Mouse (Mus musculus) layer of hippocampus, postnatal 14 days (tissue): ENCODE measurements around the gene Snapc5. TPM values are rescaled to one million over a fixed set of nuclear protein-coding genes. Genes with fewer than 3 reads are reported as not detected.
"Not testable (repeated sequence)": the region's sequence is repeated elsewhere in the genome, so short reads cannot be mapped to it uniquely, and the experiment has no call there.

ENCODE experiments used
- DNase-seq, 2 experiments: peaks; one replicate each; pipeline ENCODE4 v3.0.0; 2021 to 2022; ENCODE audit warnings: low spot score in 2 of 2, mixed read lengths in 1 of 2
- long read RNA-seq, 2 experiments: library from polyadenylated mRNA; stranded (forward); transcript quantifications; one replicate each; pipeline ENCODE4 v2.0.0; 2021
- total RNA-seq, 2 experiments: library from RNA; stranded (reverse); gene quantifications; 2 replicates each; pipeline ENCODE4 v1.2.3; 2021

Snapc5 gene
- 10 to 100 TPM; 14.6 to 19.3 TPM for total RNA-seq
- long read RNA-seq, experiment 1, transcript Snapc5-201 (3 exons, 1,228 nt), result major isoform, 11 of 17 reads
- long read RNA-seq, experiment 1, partial matches to known transcripts, result 2 of 17 reads
- long read RNA-seq, experiment 1, other reads (novel, unspliced or antisense), result 4 of 17 reads
- long read RNA-seq, experiment 2, transcript Snapc5-201 (3 exons, 1,228 nt), result major isoform, 30 of 40 reads
- long read RNA-seq, experiment 2, partial matches to known transcripts, result 4 of 40 reads
- long read RNA-seq, experiment 2, other reads (novel, unspliced or antisense), result 6 of 40 reads

DNA sequence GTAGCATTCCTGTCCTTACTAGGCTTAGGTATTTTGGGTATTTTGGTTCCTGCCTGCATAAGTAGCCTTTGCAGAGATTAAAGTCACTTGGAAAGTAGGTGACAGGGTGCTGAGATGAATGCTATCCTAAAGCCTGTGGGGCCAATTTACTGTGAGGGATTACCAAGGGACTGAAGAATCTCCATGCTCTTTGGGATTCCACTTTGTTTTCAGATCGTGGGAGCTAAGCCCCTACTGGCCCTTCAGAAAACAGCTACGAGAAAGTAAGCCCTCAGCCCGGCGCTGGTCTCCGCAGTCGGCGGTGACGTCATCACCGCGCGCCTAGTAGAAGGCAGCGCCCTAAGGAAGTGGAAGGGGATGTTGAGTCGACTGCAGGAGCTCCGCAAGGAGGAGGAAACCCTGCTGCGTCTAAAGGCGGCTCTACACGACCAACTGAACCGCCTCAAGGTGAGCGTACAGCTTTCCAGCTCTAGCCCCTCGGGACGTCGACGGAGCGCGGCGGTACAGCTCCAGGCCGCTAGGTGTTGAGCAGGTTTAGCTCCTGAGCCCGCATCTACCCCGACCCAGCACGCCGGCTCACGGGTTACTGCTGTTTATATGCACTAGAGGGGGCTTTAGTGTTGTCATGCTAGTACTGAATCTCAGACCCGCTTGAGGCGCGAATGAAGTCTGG, at the start of gene Snapc5:
Snapc5 (plus strand) TSS at position 301 of the 673 bp plus-strand sequence.
- DNase-seq, result peak; percentile 91

DNA sequence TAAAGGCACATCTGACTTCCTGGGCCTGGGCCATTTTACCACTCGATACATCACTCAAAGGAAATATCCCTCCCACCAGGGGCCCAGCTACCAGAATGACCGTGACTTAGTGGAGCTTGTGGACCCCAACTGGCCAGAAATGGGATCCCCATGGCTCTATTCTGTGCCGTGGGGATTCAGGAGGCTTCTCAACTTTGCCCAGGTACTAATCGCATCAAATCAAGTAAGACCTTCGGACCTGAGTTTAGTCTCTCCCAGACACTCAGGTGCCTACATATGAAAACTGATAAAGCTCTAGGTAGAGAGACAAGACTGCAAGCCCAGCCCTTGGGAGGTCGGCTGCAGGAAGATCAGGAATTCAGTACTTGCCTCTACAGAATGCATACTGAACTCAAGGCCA, 47.5 kb upstream of the Snapc5 start:
- DNase-seq, result no peak

DNA sequence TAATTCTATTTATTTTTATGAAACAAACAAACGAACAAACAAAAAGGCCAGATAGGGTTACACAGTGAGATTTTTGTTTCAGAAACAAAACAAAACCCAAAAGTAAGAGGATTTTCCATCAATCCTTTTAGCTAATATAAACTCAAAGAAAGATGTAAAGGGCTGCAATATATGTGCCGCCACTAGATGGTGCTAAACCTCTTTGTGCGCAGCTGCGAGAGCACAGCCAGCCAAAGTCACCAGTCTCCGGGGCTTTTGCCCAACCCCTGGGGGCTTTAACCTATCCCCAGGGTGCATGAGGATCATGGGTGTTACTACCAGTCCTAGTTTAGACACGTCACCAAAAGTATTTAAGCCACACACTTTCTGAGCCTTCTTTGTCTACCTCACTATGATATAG, 40.2 kb upstream of the Snapc5 start:
- DNase-seq, result peak; percentile 41 to 57

DNA sequence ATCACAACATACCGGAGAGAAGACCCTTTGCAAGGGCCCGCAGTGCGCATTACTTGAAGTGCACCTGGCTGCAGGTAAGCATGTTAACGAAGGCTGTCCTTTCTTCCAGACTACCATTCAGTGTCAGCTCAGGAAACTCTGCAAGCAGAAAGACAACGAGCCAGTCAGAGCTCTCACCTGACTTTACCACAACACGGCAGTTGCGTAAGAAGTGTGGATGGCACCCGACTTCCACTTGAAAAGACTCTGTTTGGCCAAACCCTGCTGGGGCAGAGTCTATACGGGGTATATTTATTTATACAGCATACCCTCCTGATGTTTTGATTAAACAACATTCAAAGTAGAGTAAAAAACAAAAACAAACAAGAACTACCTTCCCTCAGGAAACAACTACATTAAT, 39.2 kb upstream of the Snapc5 start:
- DNase-seq, result no peak

DNA sequence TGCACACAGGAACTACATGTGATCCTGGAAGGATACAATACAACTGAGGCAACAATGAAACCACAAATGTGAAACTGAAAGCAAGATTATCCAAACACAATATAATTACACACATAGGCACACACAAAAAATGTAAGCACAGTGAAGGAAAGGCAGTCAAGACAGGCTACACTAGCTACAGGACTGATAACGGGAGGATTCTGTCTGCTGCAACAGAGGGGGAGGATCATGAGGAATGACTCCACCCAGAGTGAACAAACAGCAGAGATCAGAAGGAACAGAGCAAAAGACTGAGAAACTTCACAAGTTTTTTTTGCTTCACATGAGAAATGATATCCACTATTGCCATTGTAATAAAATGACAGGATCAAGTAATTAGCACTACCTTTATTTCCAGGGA, 22.4 kb upstream of the Snapc5 start:
- no peak for DNase-seq

DNA sequence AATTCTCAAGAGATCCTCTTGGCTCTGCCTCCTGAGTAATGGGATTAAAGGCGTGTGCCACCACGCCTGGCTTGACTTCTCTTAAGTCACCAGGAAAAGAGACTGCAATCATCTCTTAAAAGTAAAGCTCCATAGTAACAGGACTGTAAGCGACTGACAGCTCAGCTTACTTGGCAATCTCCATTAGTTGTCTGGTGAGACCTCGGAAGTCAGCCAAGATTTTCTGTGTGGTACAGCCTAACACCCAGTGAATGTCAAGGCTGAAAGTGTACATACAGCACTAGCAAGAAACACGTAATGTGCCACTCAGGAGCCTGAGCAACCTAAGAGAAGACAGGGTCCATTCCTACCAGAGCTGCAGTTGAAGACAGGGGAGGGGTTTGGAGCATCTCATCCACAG, 18.6 kb upstream of the Snapc5 start:
- no peak for DNase-seq

DNA sequence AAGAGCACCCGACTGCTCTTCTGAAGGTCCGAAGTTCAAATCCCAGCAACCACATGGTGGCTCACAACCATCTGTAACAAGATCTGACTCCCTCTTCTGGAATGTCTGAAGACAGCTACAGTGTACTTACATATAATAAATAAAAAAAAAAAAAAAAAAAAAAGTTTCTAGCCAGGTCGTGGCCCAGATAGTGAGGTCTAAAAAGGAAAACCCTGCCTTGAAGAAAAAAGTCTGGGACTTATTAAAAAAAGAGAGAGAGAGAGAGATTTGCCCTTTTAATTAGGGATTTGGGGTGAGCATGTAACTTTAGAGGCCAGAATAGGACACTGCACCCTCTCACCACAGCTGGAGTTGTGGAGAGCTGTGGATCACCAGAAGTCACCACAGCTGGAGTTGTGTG, 9.1 kb upstream of the Snapc5 start:
- not testable (repeated sequence) for DNase-seq

DNA sequence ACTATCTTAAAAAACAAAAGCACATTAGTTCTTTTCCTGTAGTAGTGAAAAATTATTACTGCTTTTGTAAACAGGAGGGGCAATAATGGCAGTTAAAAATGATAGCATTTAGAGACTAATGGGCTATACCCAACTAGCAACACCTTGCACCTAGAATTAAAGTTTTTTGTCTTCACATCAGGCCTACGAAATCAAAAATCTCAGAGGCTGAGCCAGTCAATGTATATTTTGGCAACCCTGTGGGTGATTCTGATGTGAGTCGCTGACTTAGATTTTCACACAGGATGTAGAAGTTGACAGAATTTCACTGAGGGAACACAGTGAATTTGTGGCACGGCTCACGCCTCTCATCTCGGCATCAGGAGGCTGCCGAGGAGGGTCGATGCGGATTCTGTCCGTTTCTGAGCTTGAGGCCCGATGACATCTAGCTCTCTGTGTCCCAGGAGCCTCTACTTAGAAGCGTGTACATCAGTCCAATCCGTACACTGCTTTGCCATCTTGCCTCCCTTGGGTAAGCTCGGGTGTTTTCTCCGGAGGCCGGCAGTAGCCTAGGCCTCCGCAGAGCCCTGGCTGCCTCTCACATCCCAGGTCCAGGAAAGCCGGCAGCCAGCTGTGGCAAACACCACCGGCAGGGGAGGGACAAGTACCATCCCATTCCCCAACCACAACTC, 6.8 kb upstream of the Snapc5 start:
- no peak for DNase-seq

DNA sequence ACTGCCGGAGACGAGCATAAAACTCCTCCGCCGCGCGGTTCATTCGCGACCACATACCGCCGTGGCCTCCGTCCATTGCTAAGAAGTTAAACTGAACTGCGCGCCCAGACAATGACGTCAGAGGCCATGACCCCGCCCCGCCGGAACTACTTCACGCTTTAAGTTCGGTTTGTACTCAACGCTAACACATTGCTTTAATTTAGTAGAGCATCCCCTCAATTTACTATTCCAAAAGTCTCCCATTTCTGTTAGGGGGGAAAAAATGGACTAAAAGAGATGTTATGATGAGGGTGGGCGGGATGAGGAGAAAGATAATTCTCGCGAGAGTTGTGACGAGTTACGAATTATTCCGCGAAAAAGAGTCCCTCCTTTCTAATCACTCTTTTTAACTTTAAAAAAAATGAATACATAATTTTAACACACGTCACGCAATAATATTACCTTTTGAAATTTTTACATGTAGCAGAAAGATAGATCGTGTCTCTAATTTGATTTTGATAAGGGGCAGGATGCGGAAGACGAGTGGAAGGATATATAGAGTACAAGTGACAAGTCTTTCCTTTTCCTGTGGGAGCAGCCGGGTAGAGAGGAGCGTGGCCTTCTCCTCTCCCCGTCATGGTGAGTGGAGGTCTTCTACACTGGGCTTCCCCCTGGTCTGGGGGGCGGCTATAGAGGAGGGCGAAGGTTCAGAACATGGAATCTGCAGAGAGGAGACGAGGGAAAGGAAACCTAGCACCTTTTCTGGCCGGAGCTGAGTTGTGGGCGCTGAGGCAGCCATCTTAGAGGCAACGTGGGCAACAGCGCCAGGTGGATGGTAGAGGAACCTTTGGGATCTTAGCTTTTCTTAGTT, 6.0 kb upstream of the Snapc5 start, which contains the start of the genes Zwilch and Rpl4:
Zwilch (minus strand) TSS at position 289 of the 850 bp plus-strand sequence.
Rpl4 (plus strand) TSS at position 560 of the 850 bp plus-strand sequence.
- DNase-seq, result peak; percentile 85 to 86

DNA sequence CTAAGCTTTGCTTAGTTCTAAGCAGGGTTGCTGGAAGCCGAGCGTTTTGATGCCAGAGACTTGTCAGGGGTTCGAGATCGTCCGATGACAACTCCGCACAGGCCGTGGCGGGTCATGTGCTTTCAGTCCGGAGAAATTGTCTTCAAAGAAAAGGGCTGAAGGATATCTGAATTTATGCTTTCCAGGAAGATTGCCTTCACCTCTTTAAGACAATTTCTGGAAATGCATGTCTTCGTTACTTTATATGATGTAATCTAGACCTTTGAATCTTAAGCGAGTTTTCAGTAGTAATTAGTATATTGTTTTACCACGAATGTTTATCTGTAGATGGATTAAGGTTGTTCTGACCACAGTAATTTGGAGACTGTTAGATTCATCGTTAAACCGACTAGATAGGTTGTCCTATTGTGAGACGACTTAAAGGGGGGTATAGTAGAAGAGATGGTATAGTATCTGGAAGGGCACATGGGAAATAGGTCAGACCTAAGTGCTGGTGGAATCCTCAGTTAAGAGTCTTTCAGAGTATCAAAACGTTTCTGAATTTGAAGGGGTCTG, 5.3 kb upstream of the Snapc5 start:
- DNase-seq, result no peak

DNA sequence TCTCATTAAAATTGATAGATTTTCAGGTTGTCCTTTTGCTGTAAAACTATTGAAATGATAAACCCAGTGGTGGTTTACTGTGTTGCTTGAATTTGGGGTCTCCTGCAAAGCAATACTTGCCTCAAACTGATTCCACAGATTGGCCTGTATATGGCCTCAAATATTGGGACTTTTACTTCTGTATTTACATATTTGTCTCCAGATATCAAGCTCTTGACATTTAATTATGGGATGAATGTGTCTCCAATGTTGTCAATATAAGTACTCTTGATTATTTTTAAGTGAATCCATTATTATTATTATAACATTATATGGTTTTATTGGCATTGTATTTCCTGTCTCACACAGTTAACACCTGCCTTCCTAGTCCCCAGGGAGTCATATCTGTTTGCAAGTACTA, 4.7 kb upstream of the Snapc5 start:
- no peak for DNase-seq

DNA sequence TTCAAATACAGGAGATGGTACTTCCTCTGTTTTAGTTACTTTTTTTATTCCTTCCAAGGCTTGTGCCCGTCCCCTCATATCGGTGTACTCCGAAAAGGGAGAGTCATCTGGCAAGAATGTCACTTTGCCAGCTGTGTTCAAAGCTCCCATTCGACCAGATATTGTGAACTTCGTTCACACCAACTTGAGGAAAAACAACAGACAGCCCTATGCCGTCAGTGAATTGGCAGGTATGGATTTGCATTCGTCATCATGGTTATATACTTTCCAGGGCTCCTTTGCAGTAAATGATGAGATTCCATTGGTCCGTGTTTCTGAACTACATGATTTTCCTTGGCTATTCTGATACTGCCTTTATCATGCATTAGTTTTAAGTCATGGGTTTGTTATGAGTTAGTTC, 4.3 kb upstream of the Snapc5 start:
- DNase-seq, result no peak

DNA sequence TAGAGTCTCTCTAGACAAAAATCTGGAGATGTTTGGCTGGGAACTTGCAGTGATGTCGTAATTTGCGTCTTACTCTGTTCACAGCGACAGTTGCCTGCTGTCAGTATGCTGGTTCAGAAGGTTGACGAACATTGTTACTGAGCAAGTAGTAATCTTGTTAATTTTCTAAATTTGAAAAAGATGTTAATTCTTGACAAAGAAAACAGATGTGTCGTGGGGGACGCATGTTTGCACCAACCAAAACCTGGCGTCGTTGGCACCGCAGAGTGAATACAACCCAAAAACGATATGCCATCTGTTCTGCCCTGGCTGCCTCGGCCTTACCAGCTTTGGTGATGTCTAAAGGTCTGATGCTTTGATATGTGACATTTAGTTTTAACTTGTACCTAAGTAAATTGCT, 3.7 kb upstream of the Snapc5 start:
- peak; percentile 40 to 73 for DNase-seq

DNA sequence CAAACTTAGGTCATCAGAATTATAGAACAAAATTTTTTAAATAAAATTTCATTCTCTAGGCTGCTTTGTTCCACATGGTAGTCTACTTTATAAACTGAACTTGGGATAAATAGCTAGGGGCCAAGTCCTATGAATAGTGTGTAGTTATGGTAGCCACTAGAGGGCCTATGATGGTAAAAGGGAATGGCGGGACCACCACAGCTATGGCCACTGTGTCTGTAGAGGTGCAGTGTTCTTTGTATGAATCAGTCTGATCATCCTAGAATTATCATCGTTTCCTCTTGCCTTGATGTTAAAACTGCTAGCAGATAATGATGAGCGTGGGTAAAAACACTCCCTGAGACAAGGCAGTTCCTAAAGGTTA, 482 bp upstream of the Snapc5 start:
- no peak for DNase-seq

DNA sequence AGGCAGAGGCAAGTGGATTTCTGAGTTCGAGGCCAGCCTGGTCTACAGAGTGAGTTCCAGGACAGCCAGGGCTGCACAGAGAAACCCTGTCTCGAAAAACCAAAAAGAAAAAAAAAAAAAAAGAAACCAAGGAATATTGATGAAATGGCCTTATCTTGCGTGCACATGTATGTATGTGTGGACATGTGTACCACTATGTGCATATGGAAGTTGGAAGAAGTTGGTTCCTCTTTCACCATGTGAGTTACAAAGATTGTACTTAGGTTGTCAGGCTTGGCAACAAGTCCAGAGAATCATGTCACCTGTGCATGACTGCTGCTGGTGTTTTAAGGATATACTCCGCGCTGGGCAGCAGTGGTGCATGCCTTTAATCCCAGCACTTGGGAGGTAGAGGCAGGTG, 4.2 kb downstream of the Snapc5 start:
- DNase-seq, result not testable (repeated sequence)

DNA sequence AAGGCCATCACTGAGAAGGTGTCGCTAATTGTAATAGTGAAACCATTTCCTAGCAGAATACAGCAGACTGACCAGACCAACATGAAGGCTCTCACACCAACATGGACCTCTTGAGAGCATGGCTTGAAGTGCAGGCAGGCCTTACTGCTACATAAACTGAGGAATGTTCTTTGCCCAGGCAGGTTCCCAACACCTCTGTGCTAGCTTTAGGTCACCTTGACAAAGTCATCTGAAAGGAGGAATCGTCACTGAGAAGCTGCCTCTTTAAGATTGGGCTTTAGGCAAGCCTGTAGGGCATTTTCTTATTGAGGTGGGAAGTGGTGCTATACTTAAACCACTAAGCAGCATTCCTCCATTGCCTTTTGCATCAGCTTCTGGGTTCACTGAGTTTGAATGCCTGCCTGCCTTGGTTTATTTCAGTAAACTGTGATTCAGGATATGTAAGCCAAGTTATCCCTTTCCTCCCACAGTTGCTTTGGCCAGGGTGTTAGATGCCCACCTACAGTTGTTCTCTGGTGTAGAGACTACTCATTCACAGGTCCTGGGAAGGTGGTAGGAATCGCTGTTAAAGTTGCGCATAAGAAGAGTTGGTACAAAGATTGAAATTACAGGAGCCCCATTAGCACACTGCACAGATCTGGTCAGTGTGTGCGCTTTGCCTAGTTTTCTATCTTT, 5.2 kb downstream of the Snapc5 start:
- no peak for DNase-seq

DNA sequence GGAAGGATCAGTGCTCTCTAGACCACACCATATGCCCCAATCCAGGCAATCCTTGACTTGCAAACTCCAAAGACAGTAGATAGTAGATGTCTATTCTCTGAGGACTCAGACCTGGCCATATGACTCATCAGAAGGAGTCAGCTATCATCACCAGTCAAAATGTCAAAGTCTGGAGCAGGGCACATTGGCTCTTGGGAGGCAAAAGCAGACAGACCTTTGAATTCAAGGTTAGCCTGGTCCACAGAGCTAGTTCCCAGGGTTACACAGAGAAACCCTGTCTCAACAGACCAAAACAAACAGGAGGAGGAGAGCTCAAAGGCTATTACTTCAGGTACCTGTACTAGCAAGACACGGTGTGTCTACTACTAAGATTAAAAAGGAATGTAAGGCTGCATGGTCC, 14.8 kb downstream of the Snapc5 start:
- no peak for DNase-seq

DNA sequence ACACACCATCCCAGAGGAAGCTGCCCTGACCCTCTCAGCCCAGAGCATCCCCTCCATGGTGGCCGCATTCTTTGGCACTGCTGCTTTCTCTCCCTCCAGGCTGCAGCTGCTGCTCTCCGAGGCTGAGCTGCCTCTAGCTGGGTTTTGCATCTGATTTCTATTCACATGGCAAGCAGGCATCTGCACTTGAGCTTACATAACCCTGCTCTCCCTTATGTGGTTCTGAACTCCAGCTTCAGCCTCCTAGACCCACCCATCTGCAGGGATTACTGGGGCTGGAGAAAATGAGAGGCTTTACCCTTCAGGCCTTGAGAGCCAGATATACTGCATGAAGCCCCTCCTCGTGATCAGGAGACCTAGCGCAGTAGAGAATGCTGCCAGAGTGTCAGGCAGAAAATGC, 16.5 kb downstream of the Snapc5 start:
- peak; percentile 36 to 58 for DNase-seq

DNA sequence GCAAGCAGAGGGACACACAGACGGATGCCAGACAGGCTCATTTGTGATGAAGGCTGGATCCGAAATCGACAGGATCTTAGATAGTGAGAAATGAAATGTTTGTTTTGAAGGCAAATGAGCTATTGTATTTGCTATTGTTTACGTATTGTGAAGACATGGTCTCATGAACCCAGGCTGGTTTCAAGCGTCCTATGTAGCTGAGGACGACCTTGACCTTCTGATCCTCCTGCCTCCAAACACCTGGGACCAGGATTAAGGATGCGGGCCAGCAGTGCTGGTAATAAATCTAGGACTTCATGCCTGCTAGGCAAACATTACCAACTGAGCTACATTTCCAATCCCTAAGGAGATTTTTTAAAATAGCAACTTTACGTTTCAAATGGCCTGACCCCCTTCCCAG, 18.4 kb downstream of the Snapc5 start:
- DNase-seq, result no peak

DNA sequence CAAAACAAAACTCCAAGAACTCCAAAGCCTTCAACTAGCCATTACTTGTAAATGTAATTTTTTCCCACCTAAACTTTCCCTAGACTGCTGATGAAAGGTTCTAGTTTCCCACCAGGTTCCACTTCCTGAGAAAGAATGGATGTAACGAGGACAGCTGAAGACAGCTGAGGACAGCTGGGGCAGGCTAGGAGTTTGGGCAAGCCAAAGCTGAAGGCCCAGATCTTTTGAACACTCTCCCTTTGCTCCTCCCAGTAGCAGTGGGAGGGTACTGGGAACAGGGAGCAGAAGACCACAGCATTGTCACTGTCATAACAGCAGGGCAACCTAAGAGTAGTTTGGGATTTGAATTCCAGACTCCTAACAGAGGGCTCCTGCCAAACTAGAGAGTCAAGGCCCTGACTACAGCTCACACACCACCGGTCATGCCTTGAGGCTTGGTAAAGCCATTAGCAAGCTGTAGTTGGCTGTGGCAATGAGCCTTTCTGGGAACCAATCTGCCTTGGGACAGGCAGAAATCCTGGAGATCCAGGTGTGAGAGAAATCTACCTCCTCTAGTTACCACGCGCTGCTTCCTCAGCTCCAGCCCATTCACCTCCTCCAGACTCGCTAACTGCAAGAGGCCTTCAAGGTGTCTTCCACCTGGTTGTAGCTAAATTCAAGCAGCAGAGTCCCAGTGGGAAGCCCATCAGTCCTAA, 19.1 kb downstream of the Snapc5 start:
- no peak for DNase-seq
